Mouse (Mus musculus) 3134 (cell line): ENCODE results near the gene Ap1g1.
"Not testable (repeated sequence)": the region's sequence is repeated elsewhere in the genome, so short reads cannot be mapped to it uniquely, and the experiment has no call there.

Source experiments
- DNase-seq: peaks from one replicate; pipeline ENCODE4 v3.0.0-alpha.2; 2011; ENCODE audit warnings: low spot score; ENCODE audit not compliant: insufficient read length; ENCODE audit errors: extremely low read depth

Gene Ap1g1

GRCm38 (mm10) chr8:109855451-109855850, 77.1 kb downstream of the Ap1g1 start:
- no peak for DNase-seq

GRCm38 (mm10) chr8:109863398-109863797, 85.0 kb downstream of the Ap1g1 start:
- DNase-seq = no peak

- DNase-seq = no peak
Observed at GRCm38 (mm10) chr8:109864798-109865197, 86.4 kb downstream of the Ap1g1 start.

GRCm38 (mm10) chr8:109865536-109865935, 87.2 kb downstream of the Ap1g1 start:
- no peak for DNase-seq

GRCm38 (mm10) chr8:109866690-109867089, 88.3 kb downstream of the Ap1g1 start:
- no peak for DNase-seq

GRCm38 (mm10) chr8:109868003-109868679, 89.8 kb downstream of the Ap1g1 start, which contains the start of gene Phlpp2:
Gene Phlpp2, plus strand, starts transcription at chr8:109868542.
- peak; percentile 98 for DNase-seq

GRCm38 (mm10) chr8:109868680-109869361, 90.5 kb downstream of the Ap1g1 start:
- peak; percentile 79 for DNase-seq

GRCm38 (mm10) chr8:109871056-109871455, 92.7 kb downstream of the Ap1g1 start:
- DNase-seq = no peak

GRCm38 (mm10) chr8:109873800-109874199, 95.4 kb downstream of the Ap1g1 start:
- not testable (repeated sequence) for DNase-seq

- DNase-seq = no peak
Observed at GRCm38 (mm10) chr8:109880012-109880662, 101.8 kb downstream of the Ap1g1 start.

- no peak for DNase-seq
Observed at GRCm38 (mm10) chr8:109885294-109885693, 106.9 kb downstream of the Ap1g1 start.

GRCm38 (mm10) chr8:109889211-109889610, 110.9 kb downstream of the Ap1g1 start:
- DNase-seq = no peak

- no peak for DNase-seq
Observed at GRCm38 (mm10) chr8:109890794-109891585, 112.6 kb downstream of the Ap1g1 start.

GRCm38 (mm10) chr8:109894636-109895035, 116.3 kb downstream of the Ap1g1 start:
- DNase-seq = no peak

GRCm38 (mm10) chr8:109895355-109895754, 117.0 kb downstream of the Ap1g1 start:
- no peak for DNase-seq

GRCm38 (mm10) chr8:109902379-109902778, 124.0 kb downstream of the Ap1g1 start:
- no peak for DNase-seq

- DNase-seq = no peak
Observed at GRCm38 (mm10) chr8:109903909-109904469, 125.6 kb downstream of the Ap1g1 start.

GRCm38 (mm10) chr8:109904928-109905668, 126.7 kb downstream of the Ap1g1 start:
- DNase-seq = no peak

- DNase-seq = no peak
Observed at GRCm38 (mm10) chr8:109906907-109907306, 128.6 kb downstream of the Ap1g1 start.

- DNase-seq = no peak
Observed at GRCm38 (mm10) chr8:109907376-109907775, 129.0 kb downstream of the Ap1g1 start.
